Mouse (Mus musculus) small intestine, adult 2 months (tissue): ENCODE results near the gene Ahcyl2. TPM values are rescaled to one million over a fixed set of nuclear protein-coding genes. Genes with fewer than 3 reads are reported as not detected.

Source experiments
- H3K27ac ChIP-seq: fragments of 200-500 bp; 2 replicates; pipeline ENCODE4 v1.5.1; 2012; ENCODE audit warnings: low read depth, low read length, control low read depth, inconsistent platforms; ENCODE audit not compliant: insufficient read depth
- H3K27me3 ChIP-seq: fragments of 200-500 bp; 2 replicates; pipeline ENCODE4 v1.6.1; 2012; ENCODE audit warnings: mild to moderate bottlenecking, moderate library complexity, low read length, inconsistent platforms; ENCODE audit not compliant: control insufficient read depth, insufficient read depth
- H3K36me3 ChIP-seq: fragments of 200-500 bp; 2 replicates; pipeline ENCODE4 v1.6.1; 2012; ENCODE audit warnings: mild to moderate bottlenecking, low read length, control low read depth, inconsistent platforms; ENCODE audit not compliant: control insufficient read depth, insufficient read depth
- H3K4me1 ChIP-seq: fragments of 200-500 bp; 2 replicates; pipeline ENCODE4 v1.6.1; 2012; ENCODE audit warnings: low read length, inconsistent platforms, mixed read lengths; ENCODE audit not compliant: control insufficient read depth, insufficient read depth, insufficient read length
- H3K4me3 ChIP-seq: fragments of 200-500 bp; 2 replicates; pipeline ENCODE4 v1.5.1; 2012; ENCODE audit warnings: low read depth, mild to moderate bottlenecking, control low read depth, inconsistent platforms, low read length, moderate library complexity
- CTCF ChIP-seq: fragments of 200-500 bp; IDR thresholded peaks from 2 replicates; pipeline ENCODE4 v1.5.1; 2012; ENCODE audit warnings: low read depth, mild to moderate bottlenecking, control low read depth, inconsistent platforms, low read length, moderate library complexity, mixed read lengths; ENCODE audit not compliant: insufficient replicate concordance, insufficient read length; ENCODE audit errors: extremely low read depth
- POLR2A ChIP-seq: fragments of 200-500 bp; IDR thresholded peaks from 2 replicates; pipeline ENCODE4 v1.6.1; 2012; ENCODE audit warnings: low read depth, mild to moderate bottlenecking, control low read depth, inconsistent platforms, low read length, moderate library complexity
- whole genome bisulfite sequencing: fragments of 180-500 bp; shearing (Covaris S2); methylation state at CpG from one replicate; pipeline ENCODE4 v1.1.7; 2018; 5-methylcytosine and 5-hydroxymethylcytosine counted together
- polyA plus RNA-seq: library from polyadenylated mRNA; depleted of rRNA; stranded (reverse); fragments of >200 nt; gene quantifications from 2 replicates; pipeline ENCODE4 v1.2.3, GENCODE M21; 2012

Gene Ahcyl2
- polyA plus RNA-seq, 1 experiment, result 110 TPM

- Histone ChIP-seq H3K27me3 (no peaks in the 10 kb centered on the region), H3K36me3 (no peaks in the 10 kb centered on the region), H3K27ac (no peak overlapping the region), H3K4me3 (no peak overlapping the region), H3K4me1 (no peaks in the 10 kb centered on the region)
- TF ChIP-seq CTCF (no peak), POLR2A (no peak)
- 73% methylated on average over 4 of the region's 4 CpGs for WGBS
These were observed 163.4 kb downstream of the Ahcyl2 start for GRCm38 (mm10) chr6:29931181-29931580.

- Histone ChIP-seq H3K27me3 (no peaks in the 10 kb centered on the region), H3K36me3 (no peaks in the 10 kb centered on the region), H3K4me1 (no peaks in the 10 kb centered on the region), H3K4me3 (no peak overlapping the region), H3K27ac (no peak overlapping the region)
- TF ChIP-seq POLR2A (no peak), CTCF (no peak)
- 55% methylated on average over 1 of the region's 1 CpGs for whole genome bisulfite sequencing
These were observed 167.9 kb downstream of the Ahcyl2 start for GRCm38 (mm10) chr6:29935741-29936140.

GRCm38 (mm10) chr6:29940428-29940827 lies 172.6 kb downstream of the Ahcyl2 start:
- no peak overlapping the region for H3K27ac ChIP-seq
- TF ChIP-seq POLR2A (no peak), CTCF (no peak)
- H3K36me3 ChIP-seq, result no peaks in the 10 kb centered on the region
- WGBS, result 21% methylated on average over 4 of the region's 4 CpGs
- H3K4me3 ChIP-seq, result no peak overlapping the region
- H3K27me3 ChIP-seq, result no peaks in the 10 kb centered on the region
- no peaks in the 10 kb centered on the region for H3K4me1 ChIP-seq

GRCm38 (mm10) chr6:29941036-29941435 lies 173.2 kb downstream of the Ahcyl2 start:
- 83% methylated on average over 2 of the region's 2 CpGs for WGBS
- Histone ChIP-seq H3K4me1 (no peaks in the 10 kb centered on the region), H3K27me3 (no peaks in the 10 kb centered on the region)

GRCm38 (mm10) chr6:29944465-29944864 lies 176.7 kb downstream of the Ahcyl2 start:
- no peaks in the 10 kb centered on the region for H3K4me1 ChIP-seq
- no peaks in the 10 kb centered on the region for H3K27me3 ChIP-seq
- TF ChIP-seq CTCF, result no peak
- TF ChIP-seq POLR2A, result no peak
- 63% methylated on average over 1 of the region's 1 CpGs for WGBS
- H3K4me3 ChIP-seq, result no peak overlapping the region
- no peaks in the 10 kb centered on the region for H3K36me3 ChIP-seq
- H3K27ac ChIP-seq, result no peak overlapping the region

More at GRCm38 (mm10) chr6:29941036-29941435, 173.2 kb downstream of the Ahcyl2 start:
- Histone ChIP-seq H3K27ac (no peak overlapping the region), H3K36me3 (no peaks in the 10 kb centered on the region), H3K4me3 (no peak overlapping the region)
- TF ChIP-seq CTCF (no peak), POLR2A (no peak)

GRCm38 (mm10) chr6:29946568-29946967 lies 178.8 kb downstream of the Ahcyl2 start:
- Histone ChIP-seq H3K4me3 (no peak overlapping the region), H3K27me3 (no peaks in the 10 kb centered on the region), H3K4me1 (no peaks in the 10 kb centered on the region), H3K27ac (no peak overlapping the region), H3K36me3 (no peaks in the 10 kb centered on the region)
- 67% methylated on average over 2 of the region's 2 CpGs for WGBS
- TF ChIP-seq POLR2A, result no peak
- TF ChIP-seq CTCF, result no peak

- H3K4me3 ChIP-seq, result no peak overlapping the region
- 59% methylated on average over 6 of the region's 6 CpGs for WGBS
- no peak for TF ChIP-seq CTCF
- no peak overlapping the region for H3K27ac ChIP-seq
- H3K4me1 ChIP-seq, result no peaks in the 10 kb centered on the region
- H3K27me3 ChIP-seq, result no peaks in the 10 kb centered on the region
- no peaks in the 10 kb centered on the region for H3K36me3 ChIP-seq
These were observed 180.0 kb downstream of the Ahcyl2 start for GRCm38 (mm10) chr6:29947823-29948222.

GRCm38 (mm10) chr6:29956749-29957148 lies 188.9 kb downstream of the Ahcyl2 start:
- TF ChIP-seq POLR2A (no peak), CTCF (no peak)
- no peak overlapping the region for H3K4me3 ChIP-seq
- WGBS, result 93% methylated on average over 4 of the region's 4 CpGs

GRCm38 (mm10) chr6:29958669-29959068 lies 190.9 kb downstream of the Ahcyl2 start:
- 81% methylated on average over 3 of the region's 3 CpGs for WGBS
- no peaks in the 10 kb centered on the region for H3K27me3 ChIP-seq
- H3K27ac ChIP-seq, result no peak overlapping the region
- TF ChIP-seq CTCF (no peak), POLR2A (no peak)
- no peak overlapping the region for H3K4me3 ChIP-seq
- no peaks in the 10 kb centered on the region for H3K4me1 ChIP-seq
- H3K36me3 ChIP-seq, result no peaks in the 10 kb centered on the region

More at GRCm38 (mm10) chr6:29956749-29957148, 188.9 kb downstream of the Ahcyl2 start:
- Histone ChIP-seq H3K27me3 (no peaks in the 10 kb centered on the region), H3K36me3 (no peaks in the 10 kb centered on the region), H3K4me1 (no peaks in the 10 kb centered on the region), H3K27ac (no peak overlapping the region)
